Mouse (Mus musculus) stomach, postnatal 0 days (tissue): ENCODE measurements at regions not wholly inside any gene's neighbourhood (a gene's known extent, or its start where the extent isn't known, plus 50 kb on each side); places are given as distances from the start of the nearest gene placed in this dataset.

Source experiments
- ATAC-seq: fragments of 200-750 bp; cut with Nextera tagmentation; 2 replicates; pipeline ENCODE4 v1.8.0; 2017; ENCODE audit not compliant: low FRiP score, low TSS enrichment
- DNase-seq: peaks from one replicate; pipeline ENCODE4 v3.0.0-alpha.2; 2016; ENCODE audit warnings: low spot score
- H3K27ac ChIP-seq: fragments of 300-500 bp; sonication (generic); replicated peaks from 2 replicates; pipeline ENCODE4 v1.5.1; 2014; ENCODE audit warnings: mild to moderate bottlenecking, control low read depth
- H3K27me3 ChIP-seq: fragments of 300-500 bp; sonication (generic); 2 replicates; pipeline ENCODE4 v1.6.1; 2014; ENCODE audit warnings: low read length; ENCODE audit not compliant: control insufficient read depth, insufficient read depth
- H3K36me3 ChIP-seq: fragments of 300-500 bp; sonication (generic); 2 replicates; pipeline ENCODE4 v1.6.1; 2014; ENCODE audit warnings: low read length, mixed read lengths; ENCODE audit not compliant: control insufficient read depth, insufficient read depth
- H3K4me1 ChIP-seq: fragments of 300-500 bp; sonication (generic); replicated peaks from 2 replicates; pipeline ENCODE4 v1.6.1; 2014; ENCODE audit warnings: antibody characterized with exemption; ENCODE audit not compliant: control insufficient read depth, insufficient read depth
- H3K4me2 ChIP-seq: fragments of 300-500 bp; sonication (generic); replicated peaks from 2 replicates; pipeline ENCODE4 v1.6.1; 2014; ENCODE audit warnings: low read depth, mild to moderate bottlenecking, control low read depth, moderate library complexity
- H3K4me3 ChIP-seq: fragments of 300-500 bp; sonication (generic); 2 replicates; pipeline ENCODE4 v1.5.1; 2014; ENCODE audit warnings: low read depth, low read length, control low read depth
- H3K9ac ChIP-seq: fragments of 300-500 bp; sonication (generic); 2 replicates; pipeline ENCODE4 v1.6.1; 2014; ENCODE audit warnings: mild to moderate bottlenecking, low read length, control low read depth, mixed read lengths
- H3K9me3 ChIP-seq: fragments of 300-500 bp; sonication (generic); 2 replicates; pipeline ENCODE4 v1.6.1; 2016; ENCODE audit warnings: low read length; ENCODE audit not compliant: control insufficient read depth
- CTCF ChIP-seq: IDR thresholded peaks from 2 replicates; pipeline ENCODE4 v1.5.1; 2016; ENCODE audit warnings: antibody characterized with exemption, low read depth, mild to moderate bottlenecking, moderate library complexity
- EP300 ChIP-seq: optimal IDR thresholded peaks from 2 replicates; pipeline ENCODE3; 2016; ENCODE audit warnings: antibody characterized with exemption
- WGBS: fragments of 180-500 bp; shearing (Covaris S2); extraction: QIAGEN DNeasy Blood & Tissue Kit; methylation state at CpG from one replicate; pipeline ENCODE4 v1.1.7; 2014; 5-methylcytosine and 5-hydroxymethylcytosine counted together

- no peak overlapping the region for H3K9ac ChIP-seq
- H3K9me3 ChIP-seq, result no peaks in the 10 kb centered on the region
- DNase-seq (no peak), ATAC-seq (no peak)
- 68% methylated on average over 2 of the region's 2 CpGs for WGBS
- TF ChIP-seq EP300 (no peak), CTCF (no peak)
- no peaks in the 10 kb centered on the region for H3K4me1 ChIP-seq
- no peak overlapping the region for H3K4me2 ChIP-seq
- H3K27me3 ChIP-seq, result no peaks in the 10 kb centered on the region
- H3K36me3 ChIP-seq, result no peaks in the 10 kb centered on the region
- H3K27ac ChIP-seq, result no peak overlapping the region
- no peak overlapping the region for H3K4me3 ChIP-seq
Observed at GRCm38 (mm10) chr1:190048521-190049170, 121.9 kb downstream of the Prox1 start.

- no peak for DNase-seq
- ATAC-seq, result no peak
- Histone ChIP-seq H3K9ac (no peak overlapping the region), H3K4me2 (no peak overlapping the region), H3K36me3 (no peaks in the 10 kb centered on the region), H3K4me3 (no peak overlapping the region), H3K27ac (no peak overlapping the region), H3K27me3 (no peaks in the 10 kb centered on the region), H3K4me1 (no peaks in the 10 kb centered on the region), H3K9me3 (no peaks in the 10 kb centered on the region)
- 80% methylated on average over 6 of the region's 6 CpGs for WGBS
- TF ChIP-seq CTCF, result no peak
- TF ChIP-seq EP300, result no peak
Observed at GRCm38 (mm10) chr1:190047201-190047600, 123.3 kb downstream of the Prox1 start.

GRCm38 (mm10) chr1:190045797-190046196 is 123.6 kb upstream of the Smyd2 start:
- WGBS, result 35% methylated on average over 1 of the region's 1 CpGs
- H3K27me3 ChIP-seq, result no peaks in the 10 kb centered on the region
- DNase-seq, result no peak
- H3K9me3 ChIP-seq, result no peaks in the 10 kb centered on the region
- H3K4me3 ChIP-seq, result no peak overlapping the region
- no peaks in the 10 kb centered on the region for H3K4me1 ChIP-seq
- H3K36me3 ChIP-seq, result no peaks in the 10 kb centered on the region
- no peak overlapping the region for H3K4me2 ChIP-seq
- no peak overlapping the region for H3K27ac ChIP-seq
- ATAC-seq, result no peak
- peak; percentile 79 for TF ChIP-seq CTCF
- TF ChIP-seq EP300, result no peak
- no peak overlapping the region for H3K9ac ChIP-seq

GRCm38 (mm10) chr1:190044036-190044435 is 121.9 kb upstream of the Smyd2 start:
- ATAC-seq (no peak), DNase-seq (no peak)
- no peaks in the 10 kb centered on the region for H3K36me3 ChIP-seq
- no peaks in the 10 kb centered on the region for H3K4me1 ChIP-seq
- H3K27ac ChIP-seq, result no peak overlapping the region
- WGBS, result 38% methylated on average over 3 of the region's 3 CpGs
- no peak overlapping the region for H3K4me2 ChIP-seq
- H3K9me3 ChIP-seq, result no peaks in the 10 kb centered on the region
- no peaks in the 10 kb centered on the region for H3K27me3 ChIP-seq
- no peak overlapping the region for H3K4me3 ChIP-seq
- H3K9ac ChIP-seq, result no peak overlapping the region
- TF ChIP-seq CTCF, result no peak
- no peak for TF ChIP-seq EP300

GRCm38 (mm10) chr1:190043156-190043555 is 121.0 kb upstream of the Smyd2 start:
- 76% methylated on average over 10 of the region's 10 CpGs for WGBS
- H3K27ac ChIP-seq, result no peak overlapping the region
- no peak overlapping the region for H3K4me3 ChIP-seq
- H3K9me3 ChIP-seq, result no peaks in the 10 kb centered on the region
- H3K27me3 ChIP-seq, result no peaks in the 10 kb centered on the region
- ATAC-seq, result no peak
- H3K4me1 ChIP-seq, result no peaks in the 10 kb centered on the region
- no peak for DNase-seq
- H3K4me2 ChIP-seq, result no peak overlapping the region
- TF ChIP-seq EP300 (no peak), CTCF (no peak)
- no peak overlapping the region for H3K9ac ChIP-seq
- H3K36me3 ChIP-seq, result no peaks in the 10 kb centered on the region

GRCm38 (mm10) chr1:190042197-190042596 is 120.0 kb upstream of the Smyd2 start:
- Histone ChIP-seq H3K9ac (no peak overlapping the region), H3K27me3 (no peaks in the 10 kb centered on the region), H3K4me2 (no peak overlapping the region), H3K27ac (no peak overlapping the region), H3K4me1 (no peaks in the 10 kb centered on the region), H3K36me3 (no peaks in the 10 kb centered on the region), H3K9me3 (no peaks in the 10 kb centered on the region), H3K4me3 (no peak overlapping the region)
- DNase-seq (no peak), ATAC-seq (no peak)
- WGBS, result 73% methylated on average over 4 of the region's 4 CpGs
- TF ChIP-seq EP300, result no peak
- no peak for TF ChIP-seq CTCF
